Mouse (Mus musculus): Measurements from ENCODE around the gene Olfr729.

Olfr729 gene

GRCm38 (mm10) chr14:50152810-50153209, at the start of gene Olfr729:
Gene Olfr729, minus strand, starts transcription at chr14:50152910.
- DNase-seq: no peak

GRCm38 (mm10) chr14:50188098-50188497, 35.4 kb upstream of the Olfr729 start, which contains the start of gene Olfr730:
Gene Olfr730, minus strand, starts transcription at chr14:50188198.
- DNase-seq: no peak

GRCm38 (mm10) chr14:50142580-50142979, 10.1 kb downstream of the Olfr729 start, which contains the start of gene Olfr728:
Gene Olfr728, minus strand, starts transcription at chr14:50142680.
- no peak for DNase-seq

GRCm38 (mm10) chr14:50122886-50123285, 29.8 kb downstream of the Olfr729 start, which contains the start of gene Olfr727:
Gene Olfr727, plus strand, starts transcription at chr14:50123186.
- DNase-seq: no peak
